Mouse (Mus musculus): ENCODE measurements at regions not wholly inside any gene's neighbourhood (a gene's known extent, or its start where the extent isn't known, plus 50 kb on each side); places are given as distances from the start of the nearest gene placed in this dataset.

- TF ChIP-seq CTCF (IDR thresholded peaks at IDR 0.05; ENCODE audit: borderline replicate concordance, extremely low read depth, insufficient read depth, insufficient read length) = no peak
- TF ChIP-seq POLR2A (IDR thresholded peaks at IDR 0.05; ENCODE audit: borderline replicate concordance, extremely low read depth, insufficient read depth, insufficient read length, poor library complexity, severe bottlenecking) = no peak
These were observed 155.1 kb downstream of the En1 start for GRCm38 (mm10) chr1:120757283-120757821.
